Mouse (Mus musculus): Measurements from ENCODE around the gene Cbln3. TPM values are rescaled to one million over a fixed set of nuclear protein-coding genes. Genes with fewer than 3 reads are reported as not detected.

The Cbln3 gene
- polyA plus RNA-seq, 1 experiment from 2014 or later: 0.17 TPM

DNA sequence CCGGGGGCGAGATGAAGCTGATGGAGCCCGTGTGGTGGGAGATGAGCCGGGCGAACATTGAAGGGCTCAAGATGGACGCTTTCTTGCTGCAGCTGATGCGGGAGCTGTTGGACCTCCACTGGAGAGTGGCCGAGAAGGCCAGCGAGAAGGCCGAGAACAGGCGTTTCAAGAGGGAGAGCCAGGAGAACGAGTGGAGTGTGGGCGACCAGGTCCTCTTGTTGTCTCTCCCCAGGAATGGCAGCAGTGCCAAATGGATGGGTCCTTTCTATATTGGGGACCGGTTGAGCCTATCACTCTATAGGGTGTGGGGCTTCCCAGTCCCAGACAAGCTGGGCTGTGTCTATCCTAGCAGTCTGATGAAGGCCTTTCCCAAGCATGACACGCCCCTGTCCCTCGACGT is 11.6 kb downstream of the Cbln3 start:
- H3K4me2 ChIP-seq (ENCODE audit: low read depth, low read length): no peak overlapping the region
- H3K4me3 ChIP-seq (ENCODE audit: low read length): no peak overlapping the region
- no peaks in the 10 kb centered on the region for H3K27me3 ChIP-seq (replicated peaks; ENCODE audit: control insufficient read depth, insufficient read depth, low read length)
- no peak overlapping the region for H3K27ac ChIP-seq (ENCODE audit: low read length)
- peaks cover 7% of the 10 kb centered on the region; the same call in 1 of the 2 replicates for H3K4me1 ChIP-seq (ENCODE audit: control insufficient read depth, insufficient read depth, low read length)
- no peaks in the 10 kb centered on the region for H3K9me3 ChIP-seq (ENCODE audit: control insufficient read depth, low read length)
- H3K36me3 ChIP-seq (ENCODE audit: control insufficient read depth, insufficient read depth, low read length): peaks cover 32% of the 10 kb centered on the region
- H3K9ac ChIP-seq (ENCODE audit: low read depth, low read length): no peak overlapping the region
- ATAC-seq: 0 out of 2 replicates have a peak, but pooled peaks have one; percentile 29
- WGBS: 89% methylated on average over 17 of the region's 17 CpGs

DNA sequence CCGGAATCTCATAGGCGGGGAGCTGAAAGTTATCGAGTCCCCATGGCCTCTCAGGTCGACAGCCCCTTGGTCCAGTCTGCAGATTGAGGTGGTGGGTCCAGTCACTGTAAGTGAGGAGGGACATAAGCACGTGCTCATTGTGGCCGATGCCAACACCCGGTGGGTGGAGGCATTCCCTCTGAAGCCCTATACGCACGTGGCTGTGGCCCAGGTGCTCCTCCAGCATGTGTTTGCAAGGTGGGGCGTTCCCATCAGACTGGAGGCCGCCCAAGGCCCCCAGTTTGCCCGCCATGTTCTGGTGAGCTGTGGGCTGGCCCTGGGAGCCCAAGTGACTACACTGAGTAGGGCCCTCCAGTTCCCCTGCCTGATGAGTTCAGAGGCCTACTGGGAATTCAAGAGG is 12.2 kb downstream of the Cbln3 start:
- Histone ChIP-seq H3K4me2 (ENCODE audit: low read depth, low read length) (no peak overlapping the region), H3K9ac (ENCODE audit: low read depth, low read length) (no peak overlapping the region), H3K9me3 (ENCODE audit: control insufficient read depth, low read length) (no peaks in the 10 kb centered on the region), H3K36me3 (ENCODE audit: control insufficient read depth, insufficient read depth, low read length) (peaks cover 32% of the 10 kb centered on the region), H3K27ac (ENCODE audit: low read length) (no peak overlapping the region), H3K4me3 (ENCODE audit: low read length) (no peak overlapping the region), H3K27me3 (replicated peaks; ENCODE audit: control insufficient read depth, insufficient read depth, low read length) (no peaks in the 10 kb centered on the region), H3K4me1 (ENCODE audit: control insufficient read depth, insufficient read depth, low read length) (peaks cover 7% of the 10 kb centered on the region; the same call in 1 of the 2 replicates)
- 88% methylated on average over 12 of the region's 12 CpGs for WGBS
- no peak for ATAC-seq

DNA sequence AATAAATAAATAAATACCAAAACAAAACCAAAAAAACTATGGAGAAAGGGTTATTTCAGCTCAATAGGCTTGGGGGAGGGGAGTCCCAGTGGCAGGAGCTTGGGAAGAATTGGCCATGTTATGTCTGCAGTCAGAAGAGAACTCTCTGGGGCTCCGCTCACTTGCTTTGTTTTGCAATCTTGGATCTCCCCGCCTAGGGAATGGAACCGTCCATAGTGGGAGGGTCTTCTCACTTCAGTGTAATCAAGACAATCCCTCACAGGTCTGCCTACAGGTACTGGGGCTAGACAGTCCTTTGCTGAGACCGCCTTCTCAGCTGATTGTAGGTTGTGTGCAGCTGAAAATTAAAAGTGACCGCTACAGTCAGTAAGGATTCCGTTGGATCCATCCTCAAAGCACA is 14.7 kb downstream of the Cbln3 start:
- peaks cover 7% of the 10 kb centered on the region; the same call in 1 of the 2 replicates for H3K4me1 ChIP-seq (ENCODE audit: control insufficient read depth, insufficient read depth, low read length)
- no peak for ATAC-seq
- H3K27me3 ChIP-seq (replicated peaks; ENCODE audit: control insufficient read depth, insufficient read depth, low read length): no peaks in the 10 kb centered on the region
- 95% methylated on average over 6 of the region's 6 CpGs for WGBS
- no peaks in the 10 kb centered on the region for H3K9me3 ChIP-seq (ENCODE audit: control insufficient read depth, low read length)
- peaks cover 43% of the 10 kb centered on the region for H3K36me3 ChIP-seq (ENCODE audit: control insufficient read depth, insufficient read depth, low read length)
- no peak overlapping the region for H3K27ac ChIP-seq (ENCODE audit: low read length)
- H3K9ac ChIP-seq (ENCODE audit: low read depth, low read length): no peak overlapping the region
- no peak overlapping the region for H3K4me3 ChIP-seq (ENCODE audit: low read length)
- H3K4me2 ChIP-seq (ENCODE audit: low read depth, low read length): no peak overlapping the region

DNA sequence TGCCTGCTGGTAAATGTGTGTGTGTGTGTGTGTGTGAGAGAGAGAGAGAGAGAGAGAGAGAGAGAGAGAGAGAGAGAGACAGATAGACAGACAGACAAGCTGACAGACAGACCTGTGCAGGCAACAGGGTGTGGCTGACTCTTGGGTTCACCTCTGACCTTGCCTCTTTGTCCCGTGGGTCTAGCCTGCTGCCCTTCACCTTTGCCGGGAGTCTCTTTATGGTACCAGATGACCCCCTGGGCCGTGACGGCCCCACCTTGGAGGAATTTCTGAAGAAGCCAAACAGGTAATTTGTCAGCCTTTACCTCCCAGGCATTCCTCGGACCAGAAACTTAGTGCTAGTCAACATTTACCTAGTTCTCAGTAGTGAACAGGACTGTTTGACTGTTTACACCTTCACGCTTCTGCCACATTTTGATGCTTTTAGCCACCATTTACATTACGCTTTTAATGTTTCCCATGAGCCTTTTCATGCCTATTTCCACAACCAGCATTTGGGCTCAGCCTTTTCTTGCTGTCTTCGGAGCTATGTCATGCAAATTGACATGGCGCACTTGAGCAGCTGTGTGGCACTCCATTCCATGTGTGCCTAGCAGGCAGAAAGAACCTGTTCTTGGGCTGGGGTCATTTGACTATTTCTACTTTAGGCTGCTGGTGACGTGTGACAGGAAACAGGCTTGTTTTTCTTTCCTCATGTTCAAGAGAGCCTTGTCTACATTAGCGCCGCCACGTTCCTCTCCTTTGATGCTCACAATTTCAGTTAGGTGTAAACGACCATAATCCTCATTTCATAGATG is 15.8 kb downstream of the Cbln3 start:
- Histone ChIP-seq H3K9ac (ENCODE audit: low read depth, low read length) (no peak overlapping the region), H3K4me1 (ENCODE audit: control insufficient read depth, insufficient read depth, low read length) (peaks cover 3% of the 10 kb centered on the region), H3K27me3 (replicated peaks; ENCODE audit: control insufficient read depth, insufficient read depth, low read length) (no peaks in the 10 kb centered on the region), H3K36me3 (ENCODE audit: control insufficient read depth, insufficient read depth, low read length) (peaks cover 52% of the 10 kb centered on the region), H3K4me2 (ENCODE audit: low read depth, low read length) (no peak overlapping the region), H3K4me3 (ENCODE audit: low read length) (no peak overlapping the region), H3K27ac (ENCODE audit: low read length) (no peak overlapping the region), H3K9me3 (ENCODE audit: control insufficient read depth, low read length) (no peaks in the 10 kb centered on the region)
- 86% methylated on average over 14 of the region's 14 CpGs for WGBS
- ATAC-seq: no peak

DNA sequence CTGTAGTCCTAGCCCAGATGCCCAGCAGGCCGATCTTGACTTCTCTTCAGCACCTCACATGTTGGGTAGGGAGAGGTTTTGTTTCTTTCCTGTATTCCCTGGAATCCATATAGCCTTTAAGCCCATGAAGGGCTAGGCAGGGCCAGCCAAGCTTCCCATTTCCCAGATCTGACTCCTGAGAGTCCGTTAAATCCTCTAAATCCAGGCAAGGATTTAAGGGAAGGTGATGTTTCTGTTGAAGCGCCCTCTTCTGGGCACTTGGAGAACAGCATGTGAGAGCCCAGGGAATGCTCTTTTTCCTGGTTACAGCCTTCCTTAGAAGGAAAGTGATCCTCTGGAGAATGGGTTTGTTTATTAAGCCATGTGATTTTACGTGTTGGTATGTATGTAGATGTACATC is 17.2 kb downstream of the Cbln3 start:
- H3K4me3 ChIP-seq (ENCODE audit: low read length): no peak overlapping the region

DNA sequence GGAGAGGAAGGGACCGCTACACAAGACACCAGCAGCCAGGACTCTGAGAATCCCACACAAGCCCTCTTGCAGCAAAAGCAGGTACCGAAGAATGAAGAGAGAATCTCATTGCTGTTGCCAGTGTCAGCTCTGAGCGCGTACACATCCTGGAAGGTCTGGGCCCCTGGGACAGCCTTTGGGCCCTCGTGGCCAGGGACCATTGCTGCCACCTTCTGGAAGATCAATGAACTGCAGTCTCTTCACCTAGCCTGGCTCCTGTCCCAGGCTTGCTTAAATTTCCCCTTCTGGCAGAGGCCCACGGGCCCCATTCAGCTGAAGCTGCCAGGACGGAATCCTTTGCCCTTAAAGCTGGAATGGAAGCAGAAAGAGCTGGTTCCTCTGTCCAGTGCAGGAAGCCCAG is 20.4 kb downstream of the Cbln3 start:
- H3K4me1 ChIP-seq (ENCODE audit: control insufficient read depth, insufficient read depth, low read length): peaks cover 21% of the 10 kb centered on the region
- H3K4me2 ChIP-seq (ENCODE audit: low read depth, low read length): no peak overlapping the region
- peaks cover 34% of the 10 kb centered on the region for H3K36me3 ChIP-seq (ENCODE audit: control insufficient read depth, insufficient read depth, low read length)
- H3K27me3 ChIP-seq (replicated peaks; ENCODE audit: control insufficient read depth, insufficient read depth, low read length): no peaks in the 10 kb centered on the region
- ATAC-seq: peak; percentile 68
- WGBS: 21% methylated on average over 7 of the region's 7 CpGs
- no peaks in the 10 kb centered on the region for H3K9me3 ChIP-seq (ENCODE audit: control insufficient read depth, low read length)
- H3K9ac ChIP-seq (ENCODE audit: low read depth, low read length): no peak overlapping the region; the same call in 1 of the 2 replicates
- H3K4me3 ChIP-seq (ENCODE audit: low read length): no peak overlapping the region
- H3K27ac ChIP-seq (ENCODE audit: low read length): no peak overlapping the region; the same call in 1 of the 2 replicates

More for the DNA sequence above, 17.2 kb downstream of the Cbln3 start:
- Histone ChIP-seq H3K4me2 (ENCODE audit: low read depth, low read length) (no peak overlapping the region), H3K27ac (ENCODE audit: low read length) (no peak overlapping the region), H3K36me3 (ENCODE audit: control insufficient read depth, insufficient read depth, low read length) (peaks cover 54% of the 10 kb centered on the region), H3K9ac (ENCODE audit: low read depth, low read length) (no peak overlapping the region), H3K4me1 (ENCODE audit: control insufficient read depth, insufficient read depth, low read length) (peaks cover 9% of the 10 kb centered on the region), H3K27me3 (replicated peaks; ENCODE audit: control insufficient read depth, insufficient read depth, low read length) (no peaks in the 10 kb centered on the region), H3K9me3 (ENCODE audit: control insufficient read depth, low read length) (no peaks in the 10 kb centered on the region)
- ATAC-seq: no peak
- WGBS: 31% methylated on average over 4 of the region's 4 CpGs

DNA sequence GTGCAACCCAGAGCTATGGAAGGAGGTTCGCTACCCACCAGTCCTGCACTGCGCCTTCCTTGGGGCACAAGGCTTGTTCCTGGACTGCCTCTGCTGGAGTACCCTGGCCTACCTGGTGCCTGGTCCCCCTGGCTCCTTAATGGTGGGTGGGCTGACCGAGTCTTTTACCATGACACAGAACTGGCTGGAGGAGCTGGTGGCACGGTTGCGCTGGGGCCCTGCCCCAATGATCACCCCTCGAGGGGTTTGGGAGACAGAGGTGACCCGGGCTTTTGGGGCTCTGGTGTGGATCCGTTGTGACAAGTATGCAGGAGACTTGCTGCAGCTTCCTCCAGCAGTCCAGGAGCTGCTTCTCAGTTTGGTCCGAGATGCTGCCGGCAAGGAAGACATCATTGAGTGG is 21.2 kb downstream of the Cbln3 start:
- Histone ChIP-seq H3K27ac (ENCODE audit: low read length) (no peak overlapping the region), H3K4me2 (ENCODE audit: low read depth, low read length) (no peak overlapping the region), H3K9me3 (ENCODE audit: control insufficient read depth, low read length) (no peaks in the 10 kb centered on the region), H3K4me3 (ENCODE audit: low read length) (no peak overlapping the region), H3K36me3 (ENCODE audit: control insufficient read depth, insufficient read depth, low read length) (peaks cover 27% of the 10 kb centered on the region), H3K4me1 (ENCODE audit: control insufficient read depth, insufficient read depth, low read length) (peaks cover 23% of the 10 kb centered on the region), H3K27me3 (replicated peaks; ENCODE audit: control insufficient read depth, insufficient read depth, low read length) (no peaks in the 10 kb centered on the region), H3K9ac (ENCODE audit: low read depth, low read length) (no peak overlapping the region)
- WGBS: 84% methylated on average over 10 of the region's 10 CpGs
- no peak for ATAC-seq

DNA sequence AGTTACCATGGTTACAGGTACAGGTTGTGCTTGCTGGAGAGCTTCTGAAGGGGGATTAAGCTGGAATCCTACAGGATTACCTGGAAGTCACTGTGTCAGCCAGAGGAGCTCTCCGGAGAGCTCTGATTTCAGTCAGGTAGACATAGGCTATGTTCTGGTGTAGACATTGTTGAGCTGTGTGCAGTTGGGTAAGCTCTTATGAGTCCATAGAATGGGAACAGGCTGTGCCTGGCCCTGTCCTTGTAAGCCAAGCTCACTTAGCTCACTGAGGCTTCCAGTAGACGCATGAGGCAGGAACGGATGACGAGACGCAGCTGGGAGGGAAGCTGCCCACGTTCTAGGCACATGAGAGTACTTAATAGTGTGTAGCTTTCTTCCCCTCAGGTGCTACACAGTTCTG is 22.0 kb downstream of the Cbln3 start:
- Histone ChIP-seq H3K36me3 (ENCODE audit: control insufficient read depth, insufficient read depth, low read length) (peaks cover 22% of the 10 kb centered on the region), H3K4me2 (ENCODE audit: low read depth, low read length) (no peak overlapping the region), H3K27me3 (replicated peaks; ENCODE audit: control insufficient read depth, insufficient read depth, low read length) (no peaks in the 10 kb centered on the region), H3K9ac (ENCODE audit: low read depth, low read length) (no peak overlapping the region), H3K4me1 (ENCODE audit: control insufficient read depth, insufficient read depth, low read length) (peaks cover 30% of the 10 kb centered on the region), H3K27ac (ENCODE audit: low read length) (no peak overlapping the region), H3K4me3 (ENCODE audit: low read length) (no peak overlapping the region), H3K9me3 (ENCODE audit: control insufficient read depth, low read length) (no peaks in the 10 kb centered on the region)
- ATAC-seq: no peak
- WGBS: 57% methylated on average over 6 of the region's 6 CpGs

DNA sequence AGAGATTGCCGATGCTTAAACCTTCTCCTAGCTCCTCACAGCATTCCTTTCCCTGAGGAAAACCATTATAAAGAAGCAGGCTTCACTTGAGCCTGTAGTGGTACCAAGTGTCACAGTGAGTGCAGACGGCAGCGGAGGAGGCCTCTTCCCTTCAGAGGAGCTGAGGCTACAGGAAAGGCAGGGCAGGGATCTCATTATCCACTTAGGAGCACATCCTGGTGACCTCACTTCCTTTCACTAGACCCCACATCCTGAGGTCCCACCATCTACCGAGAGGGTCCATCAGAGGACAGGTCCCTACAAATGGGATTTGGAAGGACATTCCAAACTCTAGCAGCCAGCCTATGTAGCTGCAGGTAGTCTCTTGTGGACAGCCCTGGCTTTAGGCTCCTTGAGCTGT is 26.6 kb downstream of the Cbln3 start:
- H3K4me3 ChIP-seq (ENCODE audit: low read length): peak overlapping the region; percentile 10; the same call in 1 of the 2 replicates
- no peak overlapping the region for H3K9ac ChIP-seq (ENCODE audit: low read depth, low read length)
- no peak for ATAC-seq
- 45% methylated on average over 4 of the region's 4 CpGs for WGBS
- peaks cover 50% of the 10 kb centered on the region for H3K4me1 ChIP-seq (ENCODE audit: control insufficient read depth, insufficient read depth, low read length)
- H3K27me3 ChIP-seq (replicated peaks; ENCODE audit: control insufficient read depth, insufficient read depth, low read length): no peaks in the 10 kb centered on the region
- no peaks in the 10 kb centered on the region for H3K36me3 ChIP-seq (ENCODE audit: control insufficient read depth, insufficient read depth, low read length)
- no peak overlapping the region for H3K4me2 ChIP-seq (ENCODE audit: low read depth, low read length)
- no peaks in the 10 kb centered on the region for H3K9me3 ChIP-seq (ENCODE audit: control insufficient read depth, low read length)
- no peak overlapping the region for H3K27ac ChIP-seq (ENCODE audit: low read length)
